In genomic region chr12:101958960-101959780, GRCm38 (mm10) we compare ENCODE assay signal across 7 mouse cellular contexts. TPM values are rescaled to one million over a fixed set of nuclear protein-coding genes. Genes with fewer than 3 reads are reported as not detected.
A peak's percentile ranks its signal among the peaks of the same experiment; 100 is the strongest.
DNase-seq lines count a peak whose midpoint lies in the region; ATAC-seq and TF ChIP-seq lines count a peak whose summit lies in the region.
"Not testable (repeated sequence)": the region's sequence is repeated elsewhere in the genome, so short reads cannot be mapped to it uniquely, and the experiment has no call there.

No protein-coding gene starts in this region.

- H3K9me3 ChIP-seq in forebrain, embryonic 15.5 days; heart, embryonic 16.5 days (replicated peaks; ENCODE audit: control insufficient read depth, low read length); intestine, postnatal 0 days (ENCODE audit: control insufficient read depth); neural tube, embryonic 12.5 days: not testable (repeated sequence)

- H3K9ac ChIP-seq in forebrain, embryonic 15.5 days (replicated peaks); intestine, postnatal 0 days (ENCODE audit: low read depth, low read length); liver, adult 2 months (ENCODE audit: low read depth, low read length); neural tube, embryonic 12.5 days: not testable (repeated sequence)
- peak overlapping the region; percentile 46 for H3K9ac ChIP-seq in heart, embryonic 16.5 days (ENCODE audit: low read length)

- DNase-seq in liver, adult 2 months (ENCODE audit: extremely low read depth, low read depth, low spot score): not testable (repeated sequence)

- H3K27ac ChIP-seq in bone marrow macrophage, adult 2 months (ENCODE audit: insufficient read depth, low read depth, low read length): peak overlapping the region; percentile 89
- not testable (repeated sequence) for H3K27ac ChIP-seq in forebrain, embryonic 15.5 days (replicated peaks); heart, embryonic 16.5 days (ENCODE audit: low read length); intestine, postnatal 0 days (ENCODE audit: low read depth, low read length); liver, adult 2 months (replicated peaks; ENCODE audit: insufficient read depth, low read depth, low read length); neural tube, embryonic 12.5 days
- peak overlapping the region; percentile 77 for H3K27ac ChIP-seq in macrophage

- ATAC-seq in forebrain, embryonic 15.5 days (replicated peaks); heart, embryonic 16.5 days (replicated peaks; ENCODE audit: extremely low read depth, insufficient read depth, low FRiP score); intestine, postnatal 0 days; neural tube, embryonic 12.5 days (ENCODE audit: low FRiP score, low read depth): not testable (repeated sequence)

- WGBS in forebrain, embryonic 15.5 days: 93% methylated on average over 5 of the region's 5 CpGs
- WGBS in heart, embryonic 16.5 days: 85% methylated on average over 5 of the region's 5 CpGs
- 88% methylated on average over 5 of the region's 5 CpGs for WGBS in intestine, postnatal 0 days
- WGBS in liver, adult 2 months: 93% methylated on average over 5 of the region's 5 CpGs
- WGBS in macrophage (ENCODE audit: missing documents): 71% methylated on average over 5 of the region's 5 CpGs
- WGBS in neural tube, embryonic 12.5 days: 97% methylated on average over 5 of the region's 5 CpGs

- H3K36me3 ChIP-seq in forebrain, embryonic 15.5 days; heart, embryonic 16.5 days (ENCODE audit: control insufficient read depth, insufficient read depth); intestine, postnatal 0 days (ENCODE audit: control insufficient read depth, insufficient read depth); liver, adult 2 months (ENCODE audit: control insufficient read depth, insufficient read depth, low read length); macrophage (ENCODE audit: inconsistent target); neural tube, embryonic 12.5 days: not testable (repeated sequence)

- H3K4me1 ChIP-seq in bone marrow macrophage, adult 2 months (ENCODE audit: control insufficient read depth, insufficient read depth, low read length): peaks cover 14% of the 10 kb centered on the region
- peaks cover 19% of the 10 kb centered on the region for H3K4me1 ChIP-seq in forebrain, embryonic 15.5 days
- not testable (repeated sequence) for H3K4me1 ChIP-seq in heart, embryonic 16.5 days (ENCODE audit: control insufficient read depth, insufficient read depth, low read length); intestine, postnatal 0 days (replicated peaks; ENCODE audit: control insufficient read depth, insufficient read depth, low read length); liver, adult 2 months (ENCODE audit: control insufficient read depth, insufficient read depth, low read length); neural tube, embryonic 12.5 days

- TF ChIP-seq CTCF in bone marrow macrophage, adult 2 months (IDR thresholded peaks at IDR 0.05; ENCODE audit: low read depth, low read length); intestine, postnatal 0 days (IDR thresholded peaks at IDR 0.05; ENCODE audit: low read depth); liver, adult 2 months (IDR thresholded peaks at IDR 0.05; ENCODE audit: low read depth, low read length): not testable (repeated sequence)

- not testable (repeated sequence) for TF ChIP-seq POLR2A in bone marrow macrophage, adult 2 months (IDR thresholded peaks at IDR 0.05; ENCODE audit: borderline replicate concordance, low read depth, low read length); liver, adult 2 months (IDR thresholded peaks at IDR 0.05; ENCODE audit: extremely low read depth, insufficient read depth, low read length)

- peak overlapping the region; percentile 43 for H3K4me3 ChIP-seq in bone marrow macrophage, adult 2 months (ENCODE audit: insufficient read depth, low read length)
- not testable (repeated sequence) for H3K4me3 ChIP-seq in forebrain, embryonic 15.5 days; intestine, postnatal 0 days (ENCODE audit: low read depth, low read length); neural tube, embryonic 12.5 days
- H3K4me3 ChIP-seq in heart, embryonic 16.5 days (ENCODE audit: low read length): peak overlapping the region; percentile 72
- 0 out of 2 replicates have a peak overlapping the region, but pooled peaks have one; percentile 21 for H3K4me3 ChIP-seq in liver, adult 2 months (ENCODE audit: insufficient read depth, low read depth, low read length)
- H3K4me3 ChIP-seq in macrophage (ENCODE audit: inconsistent target): peak overlapping the region; percentile 26; the same call in 1 of the 2 replicates

- H3K27me3 ChIP-seq in forebrain, embryonic 15.5 days; heart, embryonic 16.5 days (ENCODE audit: control insufficient read depth, insufficient read depth, low read length); intestine, postnatal 0 days (replicated peaks; ENCODE audit: control insufficient read depth, insufficient read depth, low read length); liver, adult 2 months (ENCODE audit: control insufficient read depth, insufficient read depth, low read length); neural tube, embryonic 12.5 days (replicated peaks): not testable (repeated sequence)

- peak overlapping the region; percentile 34; the same call in 1 of the 2 replicates for H3K4me2 ChIP-seq in forebrain, embryonic 15.5 days (replicated peaks)
- H3K4me2 ChIP-seq in heart, embryonic 16.5 days (ENCODE audit: low read depth, low read length): peak overlapping the region; percentile 66
- peak overlapping the region; percentile 55 for H3K4me2 ChIP-seq in intestine, postnatal 0 days (replicated peaks; ENCODE audit: low read depth)
- 0 out of 2 replicates have a peak overlapping the region, but pooled peaks have one; percentile 30 for H3K4me2 ChIP-seq in neural tube, embryonic 12.5 days (replicated peaks)

- not testable (repeated sequence) for H3K79me2 ChIP-seq in liver, adult 2 months (ENCODE audit: control insufficient read depth, insufficient read depth, low read length)
- peaks cover 36% of the 10 kb centered on the region for H3K79me2 ChIP-seq in macrophage (ENCODE audit: inconsistent target)

RNA-seq across cellular contexts. Expression of gene Atxn3, which starts 1.1 kb away (rescaled TPM):
- polyA plus RNA-seq in bone marrow macrophage, adult 2 months (2012; ENCODE audit: insufficient read depth, insufficient read length, missing spikeins): 39.5 and 43.3 TPM in 2 replicates
- 12.8 and 14.0 TPM in 2 replicates for polyA plus RNA-seq in forebrain, embryonic 15.5 days (2015; fragmentation: Nextera tagmentation; extraction: Ambion mirVana)
- 8.4 and 8.7 TPM in 2 replicates for polyA plus RNA-seq in heart, embryonic 16.5 days (2015; fragmentation: Nextera tagmentation; extraction: Ambion mirVana)
- polyA plus RNA-seq in intestine, postnatal 0 days (2015; fragmentation: Nextera tagmentation; extraction: Ambion mirVana): 11.7 and 12.9 TPM in 2 replicates
- 13.9 and 14.1 TPM in 2 replicates for total RNA-seq in liver, adult 2 months (2014; rRNA removed)
- polyA plus RNA-seq in liver, adult 2 months (2012; rRNA removed): 2.4 and 2.7 TPM in 2 replicates
- 10 to 100 TPM; 19.2 to 90.1 (median 36.5) TPM for total RNA-seq in macrophage (2018; cell fraction: chromatin; rRNA removed)
- 10 to 100 TPM; 19.8 to 44.9 (median 32.4) TPM for total RNA-seq in macrophage (2018; cell fraction: cytosol; rRNA removed)
- total RNA-seq in macrophage (2018; cell fraction: nucleus; rRNA removed): 10 to 100 TPM; 18.1 to 59.7 (median 37.6) TPM
- polyA plus RNA-seq in macrophage (2018): 22.9 to 30.7 TPM (median 26.8 TPM) in 3 replicates
- 14.7 and 16.9 TPM in 2 replicates for polyA plus RNA-seq in neural tube, embryonic 12.5 days (2016; fragmentation: Nextera tagmentation; extraction: Ambion mirVana)

RNA-seq across cellular contexts. Expression of gene Cpsf2, which starts 16.6 kb away (rescaled TPM):
- 22.2 and 22.4 TPM in 2 replicates for polyA plus RNA-seq in bone marrow macrophage, adult 2 months (2012; ENCODE audit: insufficient read depth, insufficient read length, missing spikeins)
- 32.9 and 33.7 TPM in 2 replicates for polyA plus RNA-seq in forebrain, embryonic 15.5 days (2015; fragmentation: Nextera tagmentation; extraction: Ambion mirVana)
- polyA plus RNA-seq in heart, embryonic 16.5 days (2015; fragmentation: Nextera tagmentation; extraction: Ambion mirVana): 20.4 TPM in 2 replicates
- polyA plus RNA-seq in intestine, postnatal 0 days (2015; fragmentation: Nextera tagmentation; extraction: Ambion mirVana): 12.4 and 12.7 TPM in 2 replicates
- total RNA-seq in liver, adult 2 months (2014; rRNA removed): 7.7 and 9.2 TPM in 2 replicates
- polyA plus RNA-seq in liver, adult 2 months (2012; rRNA removed): 2.7 and 3.1 TPM in 2 replicates
- 10 to 100 TPM; 10.6 to 24.1 (median 17.5) TPM for total RNA-seq in macrophage (2018; cell fraction: chromatin; rRNA removed)
- 10 to 100 TPM; 26.3 to 37.0 (median 31.0) TPM for total RNA-seq in macrophage (2018; cell fraction: cytosol; rRNA removed)
- total RNA-seq in macrophage (2018; cell fraction: nucleus; rRNA removed): 10 to 100 TPM; 14.4 to 39.2 (median 26.8) TPM
- 24.5 to 29.8 TPM (median 25.4 TPM) in 3 replicates for polyA plus RNA-seq in macrophage (2018)
- 34.3 and 36.8 TPM in 2 replicates for polyA plus RNA-seq in neural tube, embryonic 12.5 days (2016; fragmentation: Nextera tagmentation; extraction: Ambion mirVana)

RNA-seq across cellular contexts. Expression of gene Trip11, which starts 46.1 kb away (rescaled TPM):
- 19.4 and 23.5 TPM in 2 replicates for polyA plus RNA-seq in bone marrow macrophage, adult 2 months (2012; ENCODE audit: insufficient read depth, insufficient read length, missing spikeins)
- polyA plus RNA-seq in forebrain, embryonic 15.5 days (2015; fragmentation: Nextera tagmentation; extraction: Ambion mirVana): 22.4 and 23.7 TPM in 2 replicates
- polyA plus RNA-seq in heart, embryonic 16.5 days (2015; fragmentation: Nextera tagmentation; extraction: Ambion mirVana): 19.8 and 20.8 TPM in 2 replicates
- polyA plus RNA-seq in intestine, postnatal 0 days (2015; fragmentation: Nextera tagmentation; extraction: Ambion mirVana): 42.9 and 54.8 TPM in 2 replicates
- total RNA-seq in liver, adult 2 months (2014; rRNA removed): 12.4 and 14.8 TPM in 2 replicates
- polyA plus RNA-seq in liver, adult 2 months (2012; rRNA removed): 1.9 and 2.5 TPM in 2 replicates
- total RNA-seq in macrophage (2018; cell fraction: chromatin; rRNA removed): 100 to 1,000 TPM; 108 to 244 (median 178) TPM
- 10 to 100 TPM; 17.8 to 34.2 (median 27.3) TPM for total RNA-seq in macrophage (2018; cell fraction: cytosol; rRNA removed)
- total RNA-seq in macrophage (2018; cell fraction: nucleus; rRNA removed): 100 to 1,000 TPM in 5 of 26 experiments, 10 to 100 TPM in 21; 47.2 to 132 (median 71.8) TPM
- 13.0 to 19.5 TPM (median 17.7 TPM) in 3 replicates for polyA plus RNA-seq in macrophage (2018)
- polyA plus RNA-seq in neural tube, embryonic 12.5 days (2016; fragmentation: Nextera tagmentation; extraction: Ambion mirVana): 20.1 and 24.0 TPM in 2 replicates
